Mouse (Mus musculus): ENCODE measurements around the gene Klhdc4. TPM values are rescaled to one million over a fixed set of nuclear protein-coding genes. Genes with fewer than 3 reads are reported as not detected.

Gene Klhdc4
- polyA plus RNA-seq, 1 experiment: 29.9 TPM

GRCm38 (mm10) chr8:121871833-121872440, 42.6 kb upstream of the Klhdc4 start:
- H3K4me1 ChIP-seq (replicated peaks; ENCODE audit: control insufficient read depth, insufficient read depth, low read length): no peaks in the 10 kb centered on the region
- 15% methylated on average over 10 of the region's 10 CpGs for WGBS
- H3K36me3 ChIP-seq (ENCODE audit: control insufficient read depth, insufficient read depth, low read length): no peaks in the 10 kb centered on the region
- no peak overlapping the region for H3K4me3 ChIP-seq (ENCODE audit: control insufficient read depth, insufficient read depth, low read length)
- H3K27ac ChIP-seq (ENCODE audit: control insufficient read depth, insufficient read depth, low read length): no peak overlapping the region
- H3K27me3 ChIP-seq (ENCODE audit: control insufficient read depth, insufficient read depth, low read length): no peaks in the 10 kb centered on the region
- no peak for TF ChIP-seq CTCF (IDR thresholded peaks at IDR 0.05; ENCODE audit: borderline replicate concordance, control insufficient read depth, extremely low read depth, insufficient read depth, low read length, poor library complexity)
- TF ChIP-seq POLR2A (IDR thresholded peaks at IDR 0.05; ENCODE audit: control insufficient read depth, extremely low read depth, insufficient read depth, low read length, poor library complexity): no peak
- no peak for DNase-seq

- DNase-seq: no peak
- TF ChIP-seq POLR2A (IDR thresholded peaks at IDR 0.05; ENCODE audit: control insufficient read depth, extremely low read depth, insufficient read depth, low read length, poor library complexity) (no peak), CTCF (IDR thresholded peaks at IDR 0.05; ENCODE audit: borderline replicate concordance, control insufficient read depth, extremely low read depth, insufficient read depth, low read length, poor library complexity) (no peak)
- Histone ChIP-seq H3K4me3 (ENCODE audit: control insufficient read depth, insufficient read depth, low read length) (no peak overlapping the region), H3K27me3 (ENCODE audit: control insufficient read depth, insufficient read depth, low read length) (no peaks in the 10 kb centered on the region), H3K27ac (ENCODE audit: control insufficient read depth, insufficient read depth, low read length) (no peak overlapping the region), H3K36me3 (ENCODE audit: control insufficient read depth, insufficient read depth, low read length) (no peaks in the 10 kb centered on the region), H3K4me1 (replicated peaks; ENCODE audit: control insufficient read depth, insufficient read depth, low read length) (no peaks in the 10 kb centered on the region)
- WGBS: 97% methylated on average over 2 of the region's 2 CpGs
Observed at GRCm38 (mm10) chr8:121870190-121870589, 40.8 kb upstream of the Klhdc4 start.

- H3K4me3 ChIP-seq (ENCODE audit: control insufficient read depth, insufficient read depth, low read length): no peak overlapping the region
- no peak for DNase-seq
- no peaks in the 10 kb centered on the region for H3K4me1 ChIP-seq (replicated peaks; ENCODE audit: control insufficient read depth, insufficient read depth, low read length)
- 97% methylated on average over 7 of the region's 7 CpGs for WGBS
- TF ChIP-seq POLR2A (IDR thresholded peaks at IDR 0.05; ENCODE audit: control insufficient read depth, extremely low read depth, insufficient read depth, low read length, poor library complexity) (no peak), CTCF (IDR thresholded peaks at IDR 0.05; ENCODE audit: borderline replicate concordance, control insufficient read depth, extremely low read depth, insufficient read depth, low read length, poor library complexity) (no peak)
- no peak overlapping the region for H3K27ac ChIP-seq (ENCODE audit: control insufficient read depth, insufficient read depth, low read length)
- no peaks in the 10 kb centered on the region for H3K36me3 ChIP-seq (ENCODE audit: control insufficient read depth, insufficient read depth, low read length)
- H3K27me3 ChIP-seq (ENCODE audit: control insufficient read depth, insufficient read depth, low read length): no peaks in the 10 kb centered on the region
Observed at GRCm38 (mm10) chr8:121868896-121869295, 39.5 kb upstream of the Klhdc4 start.

GRCm38 (mm10) chr8:121868196-121868595, 38.8 kb upstream of the Klhdc4 start:
- H3K4me3 ChIP-seq (ENCODE audit: control insufficient read depth, insufficient read depth, low read length): no peak overlapping the region
- no peaks in the 10 kb centered on the region for H3K36me3 ChIP-seq (ENCODE audit: control insufficient read depth, insufficient read depth, low read length)
- TF ChIP-seq POLR2A (IDR thresholded peaks at IDR 0.05; ENCODE audit: control insufficient read depth, extremely low read depth, insufficient read depth, low read length, poor library complexity) (no peak), CTCF (IDR thresholded peaks at IDR 0.05; ENCODE audit: borderline replicate concordance, control insufficient read depth, extremely low read depth, insufficient read depth, low read length, poor library complexity) (no peak)
- H3K4me1 ChIP-seq (replicated peaks; ENCODE audit: control insufficient read depth, insufficient read depth, low read length): no peaks in the 10 kb centered on the region
- H3K27me3 ChIP-seq (ENCODE audit: control insufficient read depth, insufficient read depth, low read length): no peaks in the 10 kb centered on the region
- WGBS: 90% methylated on average over 5 of the region's 5 CpGs
- DNase-seq: no peak
- H3K27ac ChIP-seq (ENCODE audit: control insufficient read depth, insufficient read depth, low read length): no peak overlapping the region

- TF ChIP-seq CTCF (IDR thresholded peaks at IDR 0.05; ENCODE audit: borderline replicate concordance, control insufficient read depth, extremely low read depth, insufficient read depth, low read length, poor library complexity): no peak
- TF ChIP-seq POLR2A (IDR thresholded peaks at IDR 0.05; ENCODE audit: control insufficient read depth, extremely low read depth, insufficient read depth, low read length, poor library complexity): no peak
- 93% methylated on average over 8 of the region's 8 CpGs for WGBS
- DNase-seq: no peak
- Histone ChIP-seq H3K27ac (ENCODE audit: control insufficient read depth, insufficient read depth, low read length) (no peak overlapping the region), H3K36me3 (ENCODE audit: control insufficient read depth, insufficient read depth, low read length) (no peaks in the 10 kb centered on the region), H3K27me3 (ENCODE audit: control insufficient read depth, insufficient read depth, low read length) (no peaks in the 10 kb centered on the region), H3K4me1 (replicated peaks; ENCODE audit: control insufficient read depth, insufficient read depth, low read length) (0 out of 2 replicates have a peak, but pooled peaks cover 2% of the 10 kb centered on the region), H3K4me3 (ENCODE audit: control insufficient read depth, insufficient read depth, low read length) (no peak overlapping the region)
Observed at GRCm38 (mm10) chr8:121865356-121865755, 36.0 kb upstream of the Klhdc4 start.

- WGBS: 61% methylated on average over 10 of the region's 12 CpGs
- no peak for DNase-seq
- Histone ChIP-seq H3K27ac (ENCODE audit: control insufficient read depth, insufficient read depth, low read length) (no peak overlapping the region), H3K4me1 (replicated peaks; ENCODE audit: control insufficient read depth, insufficient read depth, low read length) (0 out of 2 replicates have a peak, but pooled peaks cover 2% of the 10 kb centered on the region), H3K27me3 (ENCODE audit: control insufficient read depth, insufficient read depth, low read length) (no peaks in the 10 kb centered on the region), H3K4me3 (ENCODE audit: control insufficient read depth, insufficient read depth, low read length) (no peak overlapping the region), H3K36me3 (ENCODE audit: control insufficient read depth, insufficient read depth, low read length) (no peaks in the 10 kb centered on the region)
- TF ChIP-seq CTCF (IDR thresholded peaks at IDR 0.05; ENCODE audit: borderline replicate concordance, control insufficient read depth, extremely low read depth, insufficient read depth, low read length, poor library complexity) (no peak), POLR2A (IDR thresholded peaks at IDR 0.05; ENCODE audit: control insufficient read depth, extremely low read depth, insufficient read depth, low read length, poor library complexity) (no peak)
Observed at GRCm38 (mm10) chr8:121861806-121862548, 32.6 kb upstream of the Klhdc4 start.

All from thymus, adult 2 months (tissue).